Mouse (Mus musculus): ENCODE measurements around the gene Pold4. TPM values are rescaled to one million over a fixed set of nuclear protein-coding genes. Genes with fewer than 3 reads are reported as not detected.
A peak's percentile ranks its signal among the peaks of the same experiment; 100 is the strongest.

Pold4 gene
- polyA plus RNA-seq, 1 experiment from 2014 or later, result 87.8 TPM

DNA sequence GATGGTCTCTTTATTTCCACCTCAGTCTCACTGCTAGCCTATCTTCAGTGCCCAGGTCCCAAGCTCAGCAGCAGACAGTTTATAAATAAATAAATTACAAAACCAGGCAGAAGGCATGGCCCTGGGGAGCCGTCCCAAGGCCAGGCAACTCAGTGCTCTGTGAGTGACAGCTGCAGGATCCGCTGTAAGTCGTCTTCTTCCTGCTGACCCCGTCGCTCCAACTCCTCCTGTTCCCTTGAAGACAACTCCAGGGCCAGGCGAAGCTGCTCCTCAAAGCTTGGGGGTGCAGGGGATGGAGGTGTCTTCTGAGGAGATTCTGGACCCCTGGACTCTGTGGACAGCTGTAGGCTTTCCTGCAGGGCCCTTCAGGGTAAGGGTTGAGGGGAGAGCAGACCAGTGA is 38.5 kb downstream of the Pold4 start:
- ATAC-seq, result no peak
- Histone ChIP-seq H3K9ac (ENCODE audit: low read depth, low read length) (no peak overlapping the region), H3K4me3 (ENCODE audit: low read depth, low read length) (no peak overlapping the region), H3K4me2 (replicated peaks; ENCODE audit: low read depth) (no peak overlapping the region), H3K4me1 (replicated peaks; ENCODE audit: control insufficient read depth, insufficient read depth, low read length) (no peaks in the 10 kb centered on the region), H3K36me3 (ENCODE audit: control insufficient read depth, insufficient read depth) (peaks cover 13% of the 10 kb centered on the region; the same call in 1 of the 2 replicates), H3K27ac (ENCODE audit: low read depth, low read length) (no peak overlapping the region), H3K27me3 (replicated peaks; ENCODE audit: control insufficient read depth, insufficient read depth, low read length) (no peaks in the 10 kb centered on the region), H3K9me3 (ENCODE audit: control insufficient read depth) (no peaks in the 10 kb centered on the region)
- no peak for TF ChIP-seq CTCF (IDR thresholded peaks at IDR 0.05; ENCODE audit: low read depth)
- 73% methylated on average over 6 of the region's 6 CpGs for WGBS

DNA sequence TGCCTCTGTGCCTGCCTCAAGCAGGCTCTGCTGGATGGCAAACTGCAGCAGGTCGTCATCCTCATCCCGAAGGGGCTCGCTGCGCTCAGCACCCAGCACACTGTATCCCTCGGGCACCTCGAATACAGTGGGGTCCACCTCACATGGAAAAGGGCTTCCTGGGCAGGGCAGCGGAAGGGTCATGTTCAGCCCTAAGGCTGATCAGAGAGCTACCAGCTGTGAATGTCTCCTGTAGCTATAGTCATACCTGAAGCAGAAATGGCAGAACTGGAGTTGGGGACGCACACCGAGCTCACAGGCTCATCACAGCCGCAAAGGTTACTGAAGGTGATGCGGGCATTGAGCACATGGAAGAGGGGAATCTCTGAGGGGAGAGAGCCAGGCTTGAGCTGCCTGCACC is 39.3 kb downstream of the Pold4 start:
- WGBS, result 96% methylated on average over 11 of the region's 11 CpGs
- no peak for ATAC-seq
- no peak for TF ChIP-seq CTCF (IDR thresholded peaks at IDR 0.05; ENCODE audit: low read depth)
- no peak overlapping the region for H3K4me3 ChIP-seq (ENCODE audit: low read depth, low read length)
- H3K27me3 ChIP-seq (replicated peaks; ENCODE audit: control insufficient read depth, insufficient read depth, low read length), result no peaks in the 10 kb centered on the region
- no peak overlapping the region for H3K9ac ChIP-seq (ENCODE audit: low read depth, low read length)
- no peaks in the 10 kb centered on the region for H3K9me3 ChIP-seq (ENCODE audit: control insufficient read depth)
- no peak overlapping the region for H3K27ac ChIP-seq (ENCODE audit: low read depth, low read length)
- H3K36me3 ChIP-seq (ENCODE audit: control insufficient read depth, insufficient read depth), result peaks cover 6% of the 10 kb centered on the region; the same call in 1 of the 2 replicates
- no peaks in the 10 kb centered on the region for H3K4me1 ChIP-seq (replicated peaks; ENCODE audit: control insufficient read depth, insufficient read depth, low read length)
- no peak overlapping the region; the same call in 1 of the 2 replicates for H3K4me2 ChIP-seq (replicated peaks; ENCODE audit: low read depth)

DNA sequence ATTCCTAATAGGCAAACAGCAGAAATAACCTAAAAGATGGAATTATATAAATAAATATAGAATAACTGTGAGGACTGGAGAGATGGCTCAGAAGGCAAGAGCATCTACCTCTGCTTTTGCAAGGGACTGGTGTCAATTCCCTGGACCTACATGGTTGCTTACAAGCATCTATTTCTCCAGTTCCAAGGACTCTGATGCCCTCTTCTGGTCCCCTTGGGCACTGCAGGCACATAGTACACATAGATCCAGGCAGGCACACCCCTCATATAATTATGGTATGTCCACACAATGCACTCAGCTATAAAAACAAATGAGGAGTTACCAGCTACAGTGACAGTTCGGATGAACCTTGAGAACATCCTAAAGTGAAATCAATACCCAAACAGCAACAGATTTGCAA is 47.8 kb downstream of the Pold4 start:
- TF ChIP-seq CTCF (IDR thresholded peaks at IDR 0.05; ENCODE audit: low read depth), result peak; percentile 56
- 94% methylated on average over 1 of the region's 1 CpGs for WGBS
- H3K4me2 ChIP-seq (replicated peaks; ENCODE audit: low read depth), result no peak overlapping the region
- H3K9me3 ChIP-seq (ENCODE audit: control insufficient read depth), result no peaks in the 10 kb centered on the region
- no peak overlapping the region for H3K27ac ChIP-seq (ENCODE audit: low read depth, low read length)
- H3K9ac ChIP-seq (ENCODE audit: low read depth, low read length), result no peak overlapping the region
- no peak overlapping the region for H3K4me3 ChIP-seq (ENCODE audit: low read depth, low read length)
- H3K4me1 ChIP-seq (replicated peaks; ENCODE audit: control insufficient read depth, insufficient read depth, low read length), result no peaks in the 10 kb centered on the region; the same call in 1 of the 2 replicates
- ATAC-seq, result no peak
- H3K27me3 ChIP-seq (replicated peaks; ENCODE audit: control insufficient read depth, insufficient read depth, low read length), result no peaks in the 10 kb centered on the region
- H3K36me3 ChIP-seq (ENCODE audit: control insufficient read depth, insufficient read depth), result no peaks in the 10 kb centered on the region

DNA sequence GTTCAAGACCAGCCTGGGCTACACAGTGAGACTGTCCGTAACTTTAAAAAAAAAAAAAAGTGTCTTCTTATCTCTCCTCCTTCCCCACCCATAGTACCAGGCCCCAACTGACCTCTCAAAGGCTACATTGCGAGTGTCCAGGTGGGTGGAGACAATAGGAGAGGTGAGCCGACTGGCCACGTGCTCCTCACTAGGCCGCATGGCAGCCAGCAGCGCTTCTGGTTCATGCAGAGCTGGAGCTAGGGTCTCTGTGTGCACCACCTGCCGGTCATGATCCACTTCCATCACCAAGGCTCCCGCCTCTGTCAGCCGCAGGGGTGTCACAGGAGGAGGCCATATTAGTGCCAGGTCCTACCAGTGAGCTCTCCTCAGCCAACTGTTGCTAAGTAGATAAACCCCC is 48.7 kb downstream of the Pold4 start:
- TF ChIP-seq CTCF (IDR thresholded peaks at IDR 0.05; ENCODE audit: low read depth), result no peak
- H3K9ac ChIP-seq (ENCODE audit: low read depth, low read length), result no peak overlapping the region
- H3K27ac ChIP-seq (ENCODE audit: low read depth, low read length), result no peak overlapping the region
- ATAC-seq, result no peak
- H3K27me3 ChIP-seq (replicated peaks; ENCODE audit: control insufficient read depth, insufficient read depth, low read length), result no peaks in the 10 kb centered on the region
- H3K4me2 ChIP-seq (replicated peaks; ENCODE audit: low read depth), result no peak overlapping the region
- 91% methylated on average over 9 of the region's 9 CpGs for WGBS
- no peaks in the 10 kb centered on the region; the same call in 1 of the 2 replicates for H3K4me1 ChIP-seq (replicated peaks; ENCODE audit: control insufficient read depth, insufficient read depth, low read length)
- peaks cover under 1% of the 10 kb centered on the region; the same call in 1 of the 2 replicates for H3K36me3 ChIP-seq (ENCODE audit: control insufficient read depth, insufficient read depth)
- H3K4me3 ChIP-seq (ENCODE audit: low read depth, low read length), result no peak overlapping the region
- no peaks in the 10 kb centered on the region for H3K9me3 ChIP-seq (ENCODE audit: control insufficient read depth)

DNA sequence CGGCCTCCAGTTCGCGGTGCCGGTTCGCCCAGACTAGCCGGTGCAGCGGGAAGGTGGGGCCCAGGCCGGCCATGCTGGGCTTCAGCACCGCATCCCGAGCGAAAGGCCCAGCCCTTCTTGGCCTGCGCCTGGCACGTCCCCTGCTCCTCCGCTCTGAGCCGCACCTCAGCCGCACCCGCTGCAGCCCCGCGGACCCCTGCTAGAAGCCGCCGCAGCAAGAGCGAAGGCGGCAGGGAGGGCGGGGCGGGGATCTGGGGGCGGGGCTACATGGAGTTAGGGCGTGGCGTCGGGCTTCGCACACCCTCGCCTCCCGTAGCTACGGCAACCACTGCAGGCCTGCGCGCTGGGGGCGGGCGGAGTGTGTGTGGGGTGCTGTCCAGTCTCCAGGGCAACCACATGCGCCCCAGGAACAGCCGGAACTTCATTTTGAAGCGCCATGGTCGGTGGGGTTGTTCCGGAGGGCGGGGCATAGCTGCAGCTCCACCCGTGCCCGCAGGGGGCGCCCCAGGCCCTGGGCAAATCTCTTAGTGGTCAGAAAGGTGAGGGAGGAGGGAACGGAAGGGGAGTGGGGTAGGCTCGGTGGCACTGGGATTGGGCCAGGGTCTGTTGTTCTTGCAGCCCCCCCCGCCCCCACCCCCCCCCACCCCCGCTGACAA is 51.3 kb downstream of the Pold4 start, which contains the start of gene Ankrd13d:
Gene Ankrd13d (minus strand): TSS at position 240 of the 656 bp plus-strand sequence.
- Histone ChIP-seq H3K27ac (ENCODE audit: low read depth, low read length) (no peak within 1 kb of the TSS), H3K36me3 (ENCODE audit: control insufficient read depth, insufficient read depth) (peaks cover 24% of the 10 kb centered on the region), H3K9ac (ENCODE audit: low read depth, low read length) (peak within 1 kb of the TSS; percentile 40), H3K4me3 (ENCODE audit: low read depth, low read length) (peak within 1 kb of the TSS; percentile 65), H3K4me2 (replicated peaks; ENCODE audit: low read depth) (peak within 1 kb of the TSS; percentile 92), H3K9me3 (ENCODE audit: control insufficient read depth) (no peaks in the 10 kb centered on the region), H3K4me1 (replicated peaks; ENCODE audit: control insufficient read depth, insufficient read depth, low read length) (no peaks in the 10 kb centered on the region; the same call in 1 of the 2 replicates), H3K27me3 (replicated peaks; ENCODE audit: control insufficient read depth, insufficient read depth, low read length) (no peaks in the 10 kb centered on the region)
- under 1% methylated on average over 50 of the region's 50 CpGs for WGBS
- peak; percentile 89 for ATAC-seq
- peak; percentile 84 for TF ChIP-seq CTCF (IDR thresholded peaks at IDR 0.05; ENCODE audit: low read depth)

Small RNAs within 50 kb of the gene (microRNA-seq; reads per million reads assigned to microRNA genes)
- gene Gm26115, result not detected
- gene Mir6985, result not detected

Other genes starting within 250 kb of the Pold4 start
- gene Acy3, start 245.3 kb upstream of the Pold4 start, polyA plus RNA-seq (2015; fragmentation: Nextera tagmentation; extraction: Ambion mirVana), result 32.3 and 34.5 TPM in 2 replicates
- gene Tbx10, start 239.1 kb upstream of the Pold4 start, polyA plus RNA-seq (2015; fragmentation: Nextera tagmentation; extraction: Ambion mirVana), result 0.59 and 0.61 TPM in 2 replicates
- gene Nudt8, start 231.3 kb upstream of the Pold4 start, polyA plus RNA-seq (2015; fragmentation: Nextera tagmentation; extraction: Ambion mirVana), result 31.7 and 32.9 TPM in 2 replicates
- gene Gm49405, start 231.3 kb upstream of the Pold4 start, polyA plus RNA-seq (2015; fragmentation: Nextera tagmentation; extraction: Ambion mirVana), result 0.42 and 0.44 TPM in 2 replicates
- 0.64 and 0.89 TPM in 2 replicates for gene Doc2g, start 228.6 kb upstream of the Pold4 start, polyA plus RNA-seq (2015; fragmentation: Nextera tagmentation; extraction: Ambion mirVana)
- 244 and 255 TPM in 2 replicates for gene Ndufv1, start 219.1 kb upstream of the Pold4 start, polyA plus RNA-seq (2015; fragmentation: Nextera tagmentation; extraction: Ambion mirVana)
- 746 and 756 TPM in 2 replicates for gene Gstp1, start 193.9 kb upstream of the Pold4 start, polyA plus RNA-seq (2015; fragmentation: Nextera tagmentation; extraction: Ambion mirVana)
- 151 and 182 TPM in 2 replicates for gene Gstp2, start 185.9 kb upstream of the Pold4 start, polyA plus RNA-seq (2015; fragmentation: Nextera tagmentation; extraction: Ambion mirVana)
- gene Gstp3, start 172.3 kb upstream of the Pold4 start, polyA plus RNA-seq (2015; fragmentation: Nextera tagmentation; extraction: Ambion mirVana), result 68.7 and 72.6 TPM in 2 replicates
- gene Cabp2, start 150.3 kb upstream of the Pold4 start, polyA plus RNA-seq (2015; fragmentation: Nextera tagmentation; extraction: Ambion mirVana), result not detected in 2 replicates
- 97.1 and 108 TPM in 2 replicates for gene Cdk2ap2, start 134.7 kb upstream of the Pold4 start, polyA plus RNA-seq (2015; fragmentation: Nextera tagmentation; extraction: Ambion mirVana)
- 13.7 and 16.3 TPM in 2 replicates for gene Pitpnm1, start 131.9 kb upstream of the Pold4 start, polyA plus RNA-seq (2015; fragmentation: Nextera tagmentation; extraction: Ambion mirVana)
- gene Aip, start 106.0 kb upstream of the Pold4 start, polyA plus RNA-seq (2015; fragmentation: Nextera tagmentation; extraction: Ambion mirVana), result 42.0 and 42.3 TPM in 2 replicates
- gene Gpr152, start 92.1 kb upstream of the Pold4 start, polyA plus RNA-seq (2015; fragmentation: Nextera tagmentation; extraction: Ambion mirVana), result not detected in 2 replicates
- gene Cabp4, start 87.9 kb upstream of the Pold4 start, polyA plus RNA-seq (2015; fragmentation: Nextera tagmentation; extraction: Ambion mirVana), result 0.33 TPM in 2 replicates
- gene Coro1b, start 83.3 kb upstream of the Pold4 start, polyA plus RNA-seq (2015; fragmentation: Nextera tagmentation; extraction: Ambion mirVana), result 237 and 239 TPM in 2 replicates
- gene Ptprcap, start 78.3 kb upstream of the Pold4 start, polyA plus RNA-seq (2015; fragmentation: Nextera tagmentation; extraction: Ambion mirVana), result 2.7 and 3.4 TPM in 2 replicates
- 33.9 and 35.1 TPM in 2 replicates for gene Rps6kb2, start 68.5 kb upstream of the Pold4 start, polyA plus RNA-seq (2015; fragmentation: Nextera tagmentation; extraction: Ambion mirVana)
- gene Carns1, start 56.4 kb upstream of the Pold4 start, polyA plus RNA-seq (2015; fragmentation: Nextera tagmentation; extraction: Ambion mirVana), result 0.90 TPM in 2 replicates
- 2.0 and 2.3 TPM in 2 replicates for gene Tbc1d10c, start 40.6 kb upstream of the Pold4 start, polyA plus RNA-seq (2015; fragmentation: Nextera tagmentation; extraction: Ambion mirVana)
- 370 and 382 TPM in 2 replicates for gene Ppp1ca, start 39.8 kb upstream of the Pold4 start, polyA plus RNA-seq (2015; fragmentation: Nextera tagmentation; extraction: Ambion mirVana)
- gene Rad9a, start 30.2 kb upstream of the Pold4 start, polyA plus RNA-seq (2015; fragmentation: Nextera tagmentation; extraction: Ambion mirVana), result 12.3 and 13.5 TPM in 2 replicates
- gene Clcf1, start 17.7 kb upstream of the Pold4 start, polyA plus RNA-seq (2015; fragmentation: Nextera tagmentation; extraction: Ambion mirVana), result 2.4 and 2.5 TPM in 2 replicates
- gene AC109138.7, start 17.5 kb upstream of the Pold4 start, polyA plus RNA-seq (2015; fragmentation: Nextera tagmentation; extraction: Ambion mirVana), result not detected in 2 replicates
- 18.1 and 18.5 TPM in 2 replicates for gene Ssh3, start 37.3 kb downstream of the Pold4 start, polyA plus RNA-seq (2015; fragmentation: Nextera tagmentation; extraction: Ambion mirVana)
- 2.0 and 2.4 TPM in 2 replicates for gene Ankrd13d, start 51.2 kb downstream of the Pold4 start, polyA plus RNA-seq (2015; fragmentation: Nextera tagmentation; extraction: Ambion mirVana)
- 14.4 and 18.5 TPM in 2 replicates for gene Grk2, start 74.3 kb downstream of the Pold4 start, polyA plus RNA-seq (2015; fragmentation: Nextera tagmentation; extraction: Ambion mirVana)
- 21.0 and 21.2 TPM in 2 replicates for gene Kdm2a, start 166.4 kb downstream of the Pold4 start, polyA plus RNA-seq (2015; fragmentation: Nextera tagmentation; extraction: Ambion mirVana)
- gene Rhod, start 207.5 kb downstream of the Pold4 start, polyA plus RNA-seq (2015; fragmentation: Nextera tagmentation; extraction: Ambion mirVana), result 54.8 and 60.3 TPM in 2 replicates
- gene Syt12, start 245.5 kb downstream of the Pold4 start, polyA plus RNA-seq (2015; fragmentation: Nextera tagmentation; extraction: Ambion mirVana), result 0.23 and 0.26 TPM in 2 replicates

All from intestine, postnatal 0 days (tissue).